Mouse (Mus musculus): ENCODE results near the gene Olfr323.

DNA sequence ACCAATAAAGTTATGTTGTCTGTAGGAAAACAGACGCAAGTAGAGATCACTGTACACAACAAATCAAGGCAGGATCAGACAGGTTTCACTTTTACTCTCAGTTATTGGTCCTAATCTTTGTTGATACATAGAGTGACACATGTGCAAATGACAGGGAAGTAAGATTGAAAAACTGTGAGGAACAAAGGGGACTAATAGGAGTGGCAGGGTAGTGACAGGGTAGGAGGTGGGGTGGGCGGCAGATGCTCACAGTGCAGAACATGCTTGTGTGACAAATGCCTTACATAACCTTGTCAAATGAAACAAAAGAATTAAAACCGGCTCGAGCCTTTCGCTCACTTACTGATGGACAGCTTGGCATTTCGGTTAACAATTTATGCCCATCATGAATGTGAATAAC lies 11.5 kb downstream of the Olfr323 start:
- TF ChIP-seq POLR2A (IDR thresholded peaks at IDR 0.05; ENCODE audit: control insufficient read depth, low read depth, low read length) (no peak), CTCF (IDR thresholded peaks at IDR 0.05; ENCODE audit: control insufficient read depth, insufficient read depth, insufficient replicate concordance, low read depth, low read length) (no peak)
